Mouse (Mus musculus) lung, adult 2 months (tissue): ENCODE measurements around the gene Pam16.

Source experiments
- CTCF ChIP-seq: fragments of 200-500 bp; IDR thresholded peaks from 2 replicates; pipeline ENCODE4 v1.5.1; 2011; ENCODE audit warnings: mild to moderate bottlenecking, low read length, control low read depth; ENCODE audit not compliant: insufficient read depth
- POLR2A ChIP-seq: fragments of 200-500 bp; IDR thresholded peaks from 2 replicates; pipeline ENCODE4 v1.6.1; 2011; ENCODE audit warnings: low read depth, mild to moderate bottlenecking, control low read depth, low read length, borderline replicate concordance; ENCODE audit errors: extremely low read depth

DNA sequence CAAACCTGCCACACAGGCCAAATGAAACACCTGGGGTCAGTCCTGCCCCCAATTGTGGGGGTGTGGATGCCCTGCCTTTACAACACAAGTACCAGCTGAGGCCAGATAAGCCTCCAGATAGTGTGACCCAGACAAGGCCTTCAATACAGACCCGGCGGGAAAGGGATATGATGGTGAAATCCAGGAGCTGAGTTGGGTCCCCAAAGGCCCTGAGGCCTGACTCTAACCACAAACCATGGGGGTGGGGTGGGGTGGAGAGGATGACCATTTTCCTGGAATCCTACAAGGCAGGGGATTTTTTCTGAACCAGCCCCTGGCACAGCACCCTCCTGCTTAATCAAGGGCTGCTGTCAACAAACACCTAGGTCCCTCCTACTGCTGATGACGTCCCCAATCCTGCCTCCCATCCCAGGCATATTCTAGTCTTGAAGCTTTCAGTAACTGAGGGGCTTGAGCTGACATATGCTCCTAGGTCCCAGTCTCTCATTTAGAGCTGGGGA lies 14.2 kb upstream of the Pam16 start:
- TF ChIP-seq POLR2A (no peak), CTCF (no peak)
